Mouse (Mus musculus) NIH3T3 (cell line): ENCODE results near the gene Slc38a2.

Experiments used
- DNase-seq: peaks from one replicate; pipeline ENCODE4 v3.0.0-alpha.2; 2012; ENCODE audit warnings: low read depth

The Slc38a2 gene

DNA sequence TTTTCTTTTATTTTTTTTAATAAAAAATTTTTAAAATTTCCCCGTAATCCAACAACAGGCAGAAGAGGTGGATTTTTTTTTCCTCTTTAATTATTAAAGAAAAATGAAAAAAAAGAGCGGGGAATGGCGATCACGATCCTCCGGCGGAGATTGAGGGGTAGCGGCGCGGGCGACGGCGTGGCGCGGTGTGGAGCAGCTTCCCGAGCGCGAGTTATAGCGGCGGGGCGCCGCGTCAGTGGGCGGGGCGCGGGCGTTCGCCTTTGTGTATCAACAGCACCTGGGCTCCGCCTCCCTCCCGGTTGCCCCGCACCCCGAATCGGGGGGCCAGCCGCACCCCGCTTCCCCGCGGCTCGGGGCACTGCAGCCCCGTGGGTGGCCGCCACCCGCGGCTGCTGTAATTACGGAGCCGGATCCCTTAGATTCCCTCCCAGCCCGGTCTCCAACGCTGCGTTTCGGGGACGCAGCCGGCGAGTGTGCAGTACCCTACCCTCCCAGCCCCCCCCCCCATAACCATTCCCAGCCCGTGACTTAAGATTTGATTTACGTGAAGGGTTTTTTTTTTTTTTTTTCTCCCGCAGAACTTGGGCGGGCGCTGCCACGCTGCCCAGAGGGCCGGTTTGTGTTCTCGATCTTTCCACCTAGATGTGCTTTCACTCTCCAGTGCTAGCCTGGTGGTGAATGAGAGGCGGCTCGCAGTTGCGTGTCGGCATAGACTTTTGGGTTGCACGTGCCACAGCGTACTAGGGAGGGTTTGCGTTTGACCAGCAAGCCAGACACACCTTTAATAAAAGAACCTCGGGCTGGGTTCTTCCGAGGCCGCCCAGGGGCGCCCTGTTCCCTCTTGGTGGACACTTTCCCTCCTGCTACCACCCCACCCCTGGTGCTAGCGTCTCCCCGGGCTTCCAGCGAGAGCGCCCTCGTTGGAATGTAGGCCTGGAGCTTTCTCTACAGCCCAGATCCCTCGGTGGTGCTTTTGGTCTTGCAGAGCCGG lies at the start of gene Slc38a2:
Gene Slc38a2, minus strand, starts transcription at position 210 of the 991 bp plus-strand sequence.
- peak; percentile 97 for DNase-seq

GRCm38 (mm10) chr15:96749101-96749500 lies 49.6 kb upstream of the Slc38a2 start:
- DNase-seq: no peak

- DNase-seq: no peak
Observed at GRCm38 (mm10) chr15:96747551-96747950, 48.0 kb upstream of the Slc38a2 start.

DNA sequence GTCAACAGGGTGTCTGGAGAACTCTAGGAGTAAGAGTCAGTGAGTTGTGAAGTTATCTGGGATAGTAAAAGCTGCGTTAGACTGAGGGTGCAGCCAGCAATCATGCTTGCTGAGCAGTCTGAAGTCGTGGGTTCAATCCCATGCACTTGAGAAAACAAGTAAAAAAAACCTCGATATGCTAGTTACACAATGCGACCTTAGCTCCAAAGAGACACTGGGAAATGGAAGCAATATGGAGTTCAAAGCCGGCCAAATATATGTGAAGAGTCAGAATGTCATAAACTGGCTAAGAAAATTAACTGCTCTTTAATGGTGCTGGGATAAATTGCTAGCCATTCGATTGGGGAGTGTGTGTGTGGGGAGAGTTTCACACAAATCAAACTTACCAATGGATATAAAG lies 47.5 kb upstream of the Slc38a2 start:
- no peak for DNase-seq

DNA sequence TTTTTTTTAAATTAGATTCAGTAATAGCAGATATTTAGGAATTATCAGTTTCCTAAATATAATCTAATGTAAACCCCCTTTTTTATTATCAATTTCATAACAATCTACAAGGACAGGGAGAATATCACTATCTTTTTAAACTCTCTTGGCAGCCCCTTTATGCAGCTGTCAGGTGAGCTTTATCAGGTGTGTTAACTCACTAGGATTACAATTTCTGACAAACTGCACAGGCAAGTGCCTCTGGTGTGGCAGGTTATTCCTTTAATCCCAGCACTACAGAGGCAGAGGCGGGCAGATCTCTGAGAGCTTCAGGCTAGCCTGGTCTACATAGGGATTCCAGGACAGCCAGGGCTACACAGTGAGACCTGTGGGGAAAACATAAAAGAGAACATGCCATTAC lies 45.8 kb upstream of the Slc38a2 start:
- DNase-seq: no peak

DNA sequence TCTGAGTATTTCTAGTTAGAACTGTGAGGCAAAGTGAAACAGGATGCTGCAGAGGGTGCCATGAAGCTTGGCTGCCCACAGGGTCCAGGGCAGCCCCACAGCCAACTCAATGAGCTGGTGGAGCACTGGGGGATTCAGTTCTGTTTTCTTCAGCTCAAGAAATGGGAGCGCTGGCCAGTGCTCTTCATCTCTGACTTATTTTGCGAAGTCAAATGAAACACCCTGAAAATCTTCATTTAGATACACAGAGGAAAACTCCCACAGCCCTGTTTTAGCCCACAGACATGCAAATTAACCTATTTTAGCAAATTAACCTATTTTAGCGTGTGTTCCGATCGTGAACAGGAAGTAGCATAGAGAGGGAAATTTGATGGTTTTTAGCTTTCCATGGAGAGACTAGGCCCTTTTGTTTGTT lies 45.4 kb upstream of the Slc38a2 start:
- no peak for DNase-seq

GRCm38 (mm10) chr15:96744153-96744881 lies 44.8 kb upstream of the Slc38a2 start:
- no peak for DNase-seq

DNA sequence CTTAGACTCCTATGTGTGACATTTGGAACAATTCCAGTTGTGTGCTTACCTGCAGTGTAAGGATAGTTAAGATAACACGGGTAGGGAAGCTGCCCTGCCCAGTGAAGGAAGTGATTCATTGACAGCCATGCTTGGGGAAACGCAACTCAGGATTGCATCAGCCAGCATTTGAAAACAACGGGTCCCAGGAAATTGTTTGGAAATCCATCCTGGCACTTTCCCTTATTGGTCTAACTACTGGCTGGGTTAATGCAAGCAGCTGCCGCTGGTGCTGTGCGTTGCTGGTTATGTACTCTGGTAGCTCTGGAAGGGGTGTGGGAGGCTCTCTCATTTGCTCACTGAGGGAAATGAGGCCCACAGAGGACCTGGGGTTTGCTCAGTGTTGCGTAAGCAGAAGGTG lies 43.7 kb upstream of the Slc38a2 start:
- DNase-seq: peak; percentile 49

GRCm38 (mm10) chr15:96742591-96743241 lies 43.2 kb upstream of the Slc38a2 start:
- DNase-seq: no peak

DNA sequence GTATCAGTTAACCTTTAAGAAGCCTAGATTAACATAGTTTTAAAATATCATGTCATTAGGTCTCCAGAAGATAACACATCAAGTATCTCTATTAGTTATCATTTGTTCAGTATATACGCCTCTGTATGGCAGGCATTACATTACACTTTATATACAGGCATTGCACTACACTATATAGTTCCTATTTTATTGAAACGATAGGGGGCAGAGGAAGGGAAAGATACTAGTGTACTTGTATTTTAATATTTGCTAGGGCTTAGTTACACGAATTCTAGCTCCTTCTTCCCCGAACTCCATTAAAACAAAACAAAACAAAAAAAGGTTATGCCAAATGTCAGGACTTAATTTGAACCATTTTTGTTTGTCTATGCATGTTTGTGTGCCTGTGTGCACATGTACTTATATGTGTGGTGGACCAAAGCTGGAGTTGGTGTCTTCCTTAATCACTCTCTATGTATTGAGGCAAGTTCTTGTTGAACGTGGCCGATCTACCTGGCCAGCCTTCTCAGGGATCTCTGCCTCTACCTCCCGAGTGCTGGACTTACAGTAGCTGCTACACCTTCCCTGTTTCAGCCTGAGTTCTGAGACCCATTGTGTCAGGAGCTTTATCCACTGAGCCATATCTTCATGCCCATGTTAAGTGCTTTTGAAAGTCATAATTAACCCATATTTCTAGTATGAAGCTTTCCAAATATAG lies 41.5 kb upstream of the Slc38a2 start:
- no peak for DNase-seq

GRCm38 (mm10) chr15:96740091-96740490 lies 40.6 kb upstream of the Slc38a2 start:
- no peak for DNase-seq

DNA sequence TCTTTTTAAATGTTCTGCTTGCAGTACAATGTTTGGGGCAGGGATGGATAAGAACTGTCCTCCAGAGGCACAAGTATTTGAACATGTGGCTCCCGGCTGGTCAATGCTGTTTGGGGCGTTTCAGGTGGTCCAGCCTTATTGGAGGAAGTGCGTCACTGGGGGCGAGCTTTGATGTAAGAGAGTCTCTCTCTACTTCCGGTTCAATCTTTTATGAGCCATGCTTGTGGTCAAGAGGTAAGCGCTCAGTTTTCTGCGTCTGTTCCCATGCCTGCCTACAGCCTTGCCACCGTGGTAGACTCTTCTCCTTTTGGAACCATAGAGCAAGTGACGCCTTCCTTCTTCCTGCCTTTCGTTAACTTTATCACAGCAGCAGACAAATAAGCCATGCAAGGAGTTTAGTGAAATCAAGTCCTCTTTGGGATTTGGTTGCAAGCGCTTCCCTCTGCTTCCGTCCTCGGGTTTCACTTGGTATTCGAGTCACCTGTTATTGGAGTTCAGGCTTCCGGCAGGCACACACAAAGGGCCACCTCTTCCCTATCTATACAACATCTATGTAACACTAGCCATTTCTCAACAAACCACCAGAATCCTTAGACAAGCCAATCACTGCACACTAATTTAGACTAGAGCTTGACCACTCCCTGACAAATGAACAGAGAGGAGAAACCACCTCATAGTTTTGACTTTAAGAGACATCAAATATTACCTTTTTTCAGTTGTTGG lies 37.3 kb upstream of the Slc38a2 start:
- DNase-seq: no peak

DNA sequence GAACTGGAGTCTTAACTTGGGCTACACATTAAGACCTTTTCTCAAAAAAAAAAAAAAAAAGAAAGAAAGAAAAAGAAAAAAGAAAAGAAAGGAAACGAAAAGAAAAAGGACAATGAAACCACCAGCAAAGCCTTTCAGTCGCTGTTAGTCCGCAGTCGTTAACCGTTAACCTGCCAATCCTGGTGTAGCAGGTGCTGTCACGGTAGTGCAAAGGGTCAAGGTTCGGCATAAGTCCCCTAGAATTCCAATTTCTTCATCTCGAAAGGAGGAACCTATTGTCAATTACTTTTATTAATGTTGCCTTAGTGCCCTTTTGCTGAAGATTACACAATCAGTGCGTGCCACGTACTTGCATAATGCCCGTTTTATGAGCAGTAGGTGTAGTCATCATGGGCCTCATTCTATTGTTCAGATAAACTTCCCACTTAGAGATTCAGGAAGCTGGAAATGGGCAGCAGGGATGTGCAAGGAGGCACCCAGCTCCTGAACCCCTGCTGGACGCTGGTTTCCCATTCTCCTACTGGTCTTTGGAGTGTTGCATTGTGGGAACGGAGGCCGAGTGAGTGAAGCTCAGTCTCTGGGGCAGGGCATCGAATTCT lies 36.1 kb upstream of the Slc38a2 start:
- DNase-seq: no peak

- no peak for DNase-seq
Observed at GRCm38 (mm10) chr15:96734423-96734822, 34.9 kb upstream of the Slc38a2 start.

DNA sequence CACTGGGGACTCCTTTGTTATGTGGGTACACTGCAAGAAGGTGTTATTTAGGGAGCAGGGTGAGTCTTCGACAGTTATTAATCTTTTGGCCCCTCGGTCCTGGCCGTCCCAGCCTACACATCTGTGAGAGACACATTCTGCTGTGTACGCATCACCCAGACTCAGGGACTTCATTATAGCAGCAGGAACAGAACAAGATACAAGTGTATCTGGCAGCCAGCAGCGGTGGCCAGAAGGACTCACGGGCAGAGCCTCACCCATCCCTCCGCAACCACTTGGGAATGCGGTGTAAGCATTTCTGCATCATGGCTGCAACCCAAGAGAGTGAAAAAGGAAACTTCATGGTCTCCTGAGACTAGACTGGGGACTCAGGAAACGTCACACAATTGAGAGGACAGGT lies 30.9 kb upstream of the Slc38a2 start:
- DNase-seq: peak; percentile 46

- peak; percentile 96 for DNase-seq
Observed at GRCm38 (mm10) chr15:96729785-96730184, 30.3 kb upstream of the Slc38a2 start.

- DNase-seq: no peak
Observed at GRCm38 (mm10) chr15:96728993-96729392, 29.5 kb upstream of the Slc38a2 start.

- peak; percentile 92 for DNase-seq
Observed at GRCm38 (mm10) chr15:96728346-96728745, 28.8 kb upstream of the Slc38a2 start.

DNA sequence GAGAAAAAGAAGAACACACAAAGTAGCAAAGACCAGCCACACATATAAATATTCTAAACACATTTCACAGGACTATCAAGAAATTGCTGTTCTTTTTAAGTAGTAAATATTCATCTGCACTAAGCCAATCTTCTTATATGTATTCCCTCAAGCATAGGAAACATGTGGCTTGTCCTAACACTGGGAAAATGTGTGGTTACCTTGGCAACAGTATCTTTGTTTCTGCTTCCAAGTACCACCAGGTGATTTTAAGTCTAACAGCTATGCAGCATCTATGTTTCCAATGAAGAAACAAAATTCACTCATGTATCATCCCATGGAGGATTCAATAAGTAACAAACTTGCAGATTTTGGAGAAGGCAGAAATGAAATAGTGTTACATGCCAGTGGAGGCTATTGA lies 25.0 kb upstream of the Slc38a2 start:
- no peak for DNase-seq

GRCm38 (mm10) chr15:96722228-96722627 lies 22.7 kb upstream of the Slc38a2 start:
- no peak for DNase-seq

DNA sequence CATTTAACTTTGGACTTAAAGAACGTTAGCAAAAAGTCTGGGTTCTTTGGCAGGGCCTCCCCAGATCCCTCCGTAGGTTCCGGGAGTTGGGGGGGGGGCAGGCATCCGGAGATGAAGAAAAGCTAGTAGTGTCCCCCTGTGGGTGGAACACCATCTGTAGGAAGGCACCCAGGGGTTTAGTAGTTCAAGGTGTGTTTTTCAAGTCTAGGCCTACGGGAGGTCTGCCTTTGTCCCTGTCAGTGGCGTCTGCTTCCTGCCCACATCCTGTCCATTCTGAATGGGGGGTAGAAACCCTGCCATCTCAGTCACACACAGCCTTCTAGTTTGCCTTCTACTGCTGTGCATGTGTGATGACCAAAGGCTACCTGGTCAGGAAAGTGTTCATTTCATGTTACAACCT lies 20.6 kb upstream of the Slc38a2 start:
- DNase-seq: no peak
